Mouse (Mus musculus) lung, postnatal 14 days (tissue): ENCODE data around the gene Adgrg7.
A peak's percentile ranks its signal among the peaks of the same experiment; 100 is the strongest.

ENCODE experiments used
- DNase-seq: peaks from one replicate; pipeline ENCODE4 v3.0.0; 2021

The Adgrg7 gene

GRCm38 (mm10) chr16:56705731-56706130 lies 89.9 kb downstream of the Adgrg7 start:
- DNase-seq, result no peak

DNA sequence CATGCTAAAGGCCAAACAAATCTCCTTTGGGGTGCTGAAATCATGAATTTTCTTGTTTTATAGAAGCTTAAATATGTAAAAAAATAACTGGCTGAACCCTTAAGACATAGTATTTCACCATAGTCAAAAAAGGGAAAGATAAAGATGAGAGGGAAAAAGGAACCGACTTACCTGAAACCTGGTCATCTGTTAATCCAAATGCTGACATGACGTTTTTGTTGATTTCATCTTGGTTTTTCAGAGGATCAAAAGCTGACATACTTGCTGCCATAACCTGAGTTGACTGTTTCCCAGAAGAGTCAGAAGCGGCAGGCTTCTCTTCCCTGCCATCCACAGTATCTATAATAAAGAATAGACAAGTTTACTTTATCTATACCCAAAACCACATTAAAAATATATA lies 94.8 kb downstream of the Adgrg7 start:
- DNase-seq, result no peak

GRCm38 (mm10) chr16:56696448-56696847 lies 99.2 kb downstream of the Adgrg7 start:
- DNase-seq, result no peak

- no peak for DNase-seq
Measured at GRCm38 (mm10) chr16:56690715-56691114, 104.9 kb downstream of the Adgrg7 start.

GRCm38 (mm10) chr16:56686747-56687146 lies 108.9 kb downstream of the Adgrg7 start:
- no peak for DNase-seq

DNA sequence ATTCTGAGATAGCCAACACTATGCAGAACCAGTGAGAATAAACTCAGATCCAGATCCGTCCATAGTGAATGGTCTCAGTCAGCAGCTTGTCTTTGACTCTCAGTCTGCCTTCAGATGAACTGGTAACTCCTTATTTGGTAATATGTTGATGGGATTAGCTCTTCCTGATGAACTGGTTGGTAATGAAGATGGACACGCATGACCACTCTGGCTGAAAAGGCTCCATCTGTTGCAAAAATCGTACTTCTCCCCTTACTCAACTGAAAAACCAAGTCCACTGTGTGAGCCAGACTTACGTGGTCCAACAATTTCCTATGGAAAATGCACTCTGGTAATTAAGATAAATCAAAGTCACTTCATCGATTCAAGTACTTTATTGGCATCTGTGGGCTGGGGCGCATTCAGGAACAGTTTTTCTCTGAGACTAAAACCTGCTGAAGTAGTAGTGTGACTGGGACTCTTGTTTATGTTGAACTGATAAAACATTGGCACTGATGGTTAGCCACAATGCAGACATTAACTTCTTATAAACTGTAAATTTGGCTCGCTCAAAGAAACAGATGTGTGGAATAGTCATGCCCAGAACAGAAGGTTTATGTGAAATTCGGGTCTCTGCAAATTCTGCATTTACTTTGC lies 114.5 kb downstream of the Adgrg7 start:
- no peak for DNase-seq

- DNase-seq, result peak; percentile 6
Measured at GRCm38 (mm10) chr16:56677146-56677545, 118.5 kb downstream of the Adgrg7 start.
